Mouse (Mus musculus) kidney, postnatal 36 days (tissue): ENCODE data around the gene Gm42878.
A peak's percentile ranks its signal among the peaks of the same experiment; 100 is the strongest.

Experiments used
- DNase-seq, 2 experiments: peaks; one replicate each; pipeline ENCODE4 v3.0.0; 2021 to 2022; ENCODE audit warnings: mixed read lengths in 2 of 2

Gm42878 gene

DNA sequence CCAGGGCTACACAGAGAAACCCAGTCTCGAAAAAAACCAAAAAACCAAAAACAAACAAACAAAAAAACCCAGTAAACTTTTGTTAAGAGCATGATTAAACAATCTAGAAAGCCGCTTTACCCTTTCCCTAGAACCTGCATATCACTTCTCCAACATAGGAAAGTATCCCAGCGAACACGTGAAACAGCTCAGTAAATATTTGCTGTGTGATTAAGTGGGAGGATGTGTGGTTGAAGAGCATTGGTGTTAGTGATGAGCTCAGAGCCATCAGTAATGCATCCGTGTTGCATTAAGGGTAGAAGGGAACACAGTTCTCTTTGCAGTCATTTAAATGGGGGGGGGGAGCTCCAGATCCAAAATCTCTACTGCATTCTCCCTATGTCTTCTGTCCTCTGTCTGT lies 60.5 kb downstream of the Gm42878 start:
- no peak for DNase-seq

DNA sequence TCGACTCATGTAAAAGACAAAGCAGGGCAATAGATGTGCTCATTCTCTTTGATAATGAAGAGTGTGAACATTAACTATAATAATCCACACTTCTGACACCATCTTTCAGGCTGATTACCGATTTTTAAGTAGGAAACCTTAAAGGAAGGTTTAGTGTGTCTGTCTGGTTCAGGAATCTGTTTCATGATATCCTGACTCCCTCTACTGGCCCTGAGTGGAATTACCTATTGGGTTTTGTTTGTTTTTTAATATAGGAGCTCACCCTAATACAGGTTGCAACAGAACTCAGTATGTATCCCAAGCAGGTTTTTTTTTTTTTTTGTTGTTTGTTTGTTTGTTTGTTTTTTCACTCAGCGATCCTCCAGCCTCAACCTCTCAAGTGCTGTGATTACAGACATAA lies 67.6 kb downstream of the Gm42878 start:
- peak; percentile 52 to 69 for DNase-seq

DNA sequence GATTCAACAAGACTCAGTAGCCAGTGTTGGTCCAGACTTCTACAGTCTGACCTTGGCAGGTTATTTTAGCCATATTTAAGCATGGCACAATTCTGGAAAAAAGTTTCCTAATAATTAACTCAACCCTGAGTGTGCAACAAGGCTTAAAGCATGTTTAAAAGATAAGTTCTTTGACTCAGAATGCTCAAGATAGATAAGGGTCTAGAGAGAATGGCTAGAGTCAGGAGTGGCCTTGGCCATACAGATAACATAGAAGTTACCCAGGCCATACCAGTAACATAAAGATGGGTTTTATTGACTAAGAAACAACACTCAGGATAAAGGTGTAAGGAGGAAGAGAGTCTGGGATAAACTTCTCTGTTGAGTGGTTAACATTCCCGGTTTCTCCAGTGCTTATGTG lies 69.2 kb downstream of the Gm42878 start:
- no peak for DNase-seq

DNA sequence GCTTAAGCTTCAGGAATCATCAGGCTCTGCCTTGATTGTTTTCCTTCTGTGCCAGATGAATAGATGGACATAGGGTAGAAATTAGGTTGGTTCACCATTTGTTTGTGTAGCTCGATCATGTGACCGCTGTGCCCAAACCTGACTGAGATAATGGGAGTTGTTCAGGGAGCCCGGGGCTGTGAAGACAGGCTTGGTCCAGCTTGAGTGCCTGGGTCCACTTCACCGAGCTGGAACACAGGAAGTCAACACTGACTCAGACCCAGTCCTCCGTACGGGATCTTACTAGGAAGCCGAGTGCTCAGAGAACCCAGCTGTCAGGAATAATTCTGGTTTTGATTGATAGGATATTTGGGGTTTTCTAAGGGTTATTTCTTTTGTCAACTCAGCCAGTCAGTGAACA lies 70.7 kb downstream of the Gm42878 start:
- DNase-seq, result peak; percentile 29 to 50

DNA sequence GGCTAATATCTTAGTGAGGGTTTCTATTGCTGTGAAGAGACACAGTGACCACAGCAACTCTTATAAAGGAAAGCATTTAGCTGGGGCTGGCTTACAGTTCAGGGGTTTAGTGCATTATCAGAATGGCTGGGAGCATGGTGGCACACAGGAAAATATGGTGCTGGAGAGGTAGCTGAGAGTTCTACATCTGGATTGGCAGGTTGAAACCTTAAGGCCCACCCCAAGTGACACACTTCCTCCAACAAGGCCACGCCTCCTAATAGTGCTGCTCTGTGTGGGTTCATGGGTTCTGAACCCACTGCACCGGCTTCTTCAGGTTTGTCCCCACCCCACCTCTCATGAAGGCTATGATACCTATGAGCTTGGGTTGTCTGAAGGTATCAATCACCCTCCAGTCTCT lies 72.9 kb downstream of the Gm42878 start:
- DNase-seq, result no peak

DNA sequence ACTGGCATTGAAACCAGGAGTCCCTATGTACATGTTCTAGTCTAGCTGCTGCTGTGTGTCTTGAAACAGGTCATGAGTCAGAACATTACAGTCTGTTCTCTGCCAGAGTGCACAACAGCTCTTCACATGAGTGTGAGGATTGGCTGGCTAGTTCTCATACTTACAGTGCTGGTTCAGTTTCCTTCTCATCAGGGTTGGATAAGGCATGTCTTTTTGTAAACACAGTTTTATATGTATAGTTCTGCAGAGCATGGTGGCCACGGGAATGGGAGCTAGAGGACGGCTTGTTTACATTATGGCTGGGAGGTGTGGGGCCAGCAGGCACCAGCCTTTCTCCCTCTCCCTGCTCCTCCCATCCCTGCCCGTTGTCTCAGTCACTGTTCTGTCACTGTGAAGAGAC lies 75.7 kb downstream of the Gm42878 start:
- no peak for DNase-seq
